ENCODE assay signal across 29 mouse cellular contexts in genomic region chr2:103462746-103463145, GRCm38 (mm10). TPM values are rescaled to one million over a fixed set of nuclear protein-coding genes. Genes with fewer than 3 reads are reported as not detected.
DNase-seq lines count a peak whose midpoint lies in the region; ATAC-seq and TF ChIP-seq lines count a peak whose summit lies in the region.
"Had no signal": no experiment of that assay in that cellular context is flagged by ENCODE, and none has a peak within 500 bp of the region (broad histone marks: within the 10 kb centered on the region; RNA-seq: fewer than 3 reads in every experiment).

No protein-coding gene starts in this region.

- no peaks in the 10 kb centered on the region for H3K9me3 ChIP-seq in embryonic facial prominence, embryonic 12.5 days
- H3K9me3 ChIP-seq in embryonic facial prominence, embryonic 10.5 days, result no peaks in the 10 kb centered on the region
- H3K9me3 ChIP-seq in liver, postnatal 0 days (ENCODE audit: low read length), result no peaks in the 10 kb centered on the region
- no peaks in the 10 kb centered on the region for H3K9me3 ChIP-seq in liver, embryonic 12.5 days (replicated peaks)
- H3K9me3 ChIP-seq: embryonic facial prominence, embryonic 13.5 days; embryonic facial prominence, embryonic 15.5 days; forebrain, embryonic 10.5 days; forebrain, embryonic 12.5 days; forebrain, embryonic 15.5 days; G1E had no signal

- H3K4me2 ChIP-seq in embryonic facial prominence, embryonic 12.5 days (replicated peaks), result no peak overlapping the region
- H3K4me2 ChIP-seq in liver, postnatal 0 days (ENCODE audit: low read depth, low read length), result no peak overlapping the region
- H3K4me2 ChIP-seq in liver, embryonic 12.5 days, result no peak overlapping the region
- H3K4me2 ChIP-seq: embryonic facial prominence, embryonic 15.5 days; forebrain, embryonic 12.5 days; forebrain, embryonic 15.5 days had no signal

- H3K4me3 ChIP-seq in embryonic facial prominence, embryonic 12.5 days, result no peak overlapping the region
- no peak overlapping the region for H3K4me3 ChIP-seq in embryonic facial prominence, embryonic 10.5 days
- H3K4me3 ChIP-seq in liver, postnatal 0 days (ENCODE audit: low read depth, low read length), result no peak overlapping the region
- no peak overlapping the region for H3K4me3 ChIP-seq in liver, embryonic 12.5 days
- H3K4me3 ChIP-seq: embryonic facial prominence, embryonic 13.5 days; embryonic facial prominence, embryonic 15.5 days; erythroblast, embryonic 14.5 days; forebrain, embryonic 10.5 days; forebrain, embryonic 12.5 days; forebrain, embryonic 15.5 days had no signal

- H3K4me1 ChIP-seq in embryonic facial prominence, embryonic 12.5 days, result peaks cover 15% of the 10 kb centered on the region
- H3K4me1 ChIP-seq in embryonic facial prominence, embryonic 10.5 days, result peaks cover 16% of the 10 kb centered on the region
- no peaks in the 10 kb centered on the region; the same call in none of the 2 replicates for H3K4me1 ChIP-seq in liver, postnatal 0 days (ENCODE audit: insufficient read depth)
- peaks cover 23% of the 10 kb centered on the region for H3K4me1 ChIP-seq in liver, embryonic 12.5 days
- H3K4me1 ChIP-seq: forebrain, embryonic 12.5 days had no signal

- H3K9ac ChIP-seq in embryonic facial prominence, embryonic 12.5 days, result no peak overlapping the region
- no peak overlapping the region for H3K9ac ChIP-seq in liver, postnatal 0 days (replicated peaks)
- H3K9ac ChIP-seq in liver, embryonic 12.5 days, result no peak overlapping the region
- H3K9ac ChIP-seq: embryonic facial prominence, embryonic 13.5 days; embryonic facial prominence, embryonic 15.5 days; forebrain, embryonic 12.5 days; forebrain, embryonic 15.5 days; forebrain, postnatal 0 days had no signal

- TF ChIP-seq CTCF in liver, postnatal 0 days (IDR thresholded peaks at IDR 0.05; ENCODE audit: low read depth), result no peak

- peaks cover 55% of the 10 kb centered on the region for H3K36me3 ChIP-seq in embryonic facial prominence, embryonic 12.5 days
- peaks cover 87% of the 10 kb centered on the region for H3K36me3 ChIP-seq in embryonic facial prominence, embryonic 10.5 days (replicated peaks)
- H3K36me3 ChIP-seq in liver, postnatal 0 days (replicated peaks; ENCODE audit: insufficient read depth, low read length), result peaks cover 96% of the 10 kb centered on the region
- H3K36me3 ChIP-seq in liver, embryonic 12.5 days, result peaks cover 99% of the 10 kb centered on the region

- WGBS in embryonic facial prominence, embryonic 12.5 days, result 91% methylated on average over 5 of the region's 5 CpGs
- 96% methylated on average over 5 of the region's 5 CpGs for WGBS in embryonic facial prominence, embryonic 10.5 days
- WGBS in liver, postnatal 0 days (ENCODE audit: insufficient replicate concordance), result 83% methylated on average over 5 of the region's 5 CpGs
- WGBS in liver, embryonic 12.5 days (ENCODE audit: insufficient replicate concordance), result 93% methylated on average over 5 of the region's 5 CpGs

- no peak for ATAC-seq in embryonic facial prominence, embryonic 12.5 days (ENCODE audit: insufficient number of reproducible peaks, insufficient read depth, low FRiP score, low TSS enrichment)
- no peak for ATAC-seq in liver, postnatal 0 days
- ATAC-seq in liver, embryonic 12.5 days, result no peak
- ATAC-seq: CD4-positive, CD25-positive, alpha-beta regulatory T cell, adult 4 months; forebrain, embryonic 15.5 days; forebrain, postnatal 0 days; Patski had no signal

- H3K27ac ChIP-seq in embryonic facial prominence, embryonic 12.5 days, result 0 out of 2 replicates have a peak overlapping the region, but pooled peaks have one; percentile 88
- no peak overlapping the region for H3K27ac ChIP-seq in embryonic facial prominence, embryonic 10.5 days (replicated peaks)
- peak overlapping the region; percentile 22; the same call in 1 of the 2 replicates for H3K27ac ChIP-seq in liver, postnatal 0 days (ENCODE audit: low read depth)
- no peak overlapping the region for H3K27ac ChIP-seq in liver, embryonic 12.5 days
- H3K27ac ChIP-seq: forebrain, embryonic 15.5 days had no signal

- TF ChIP-seq EP300 in liver, postnatal 0 days (IDR thresholded peaks at IDR 0.05; ENCODE audit: low read depth), result no peak

- DNase-seq in embryonic facial prominence, embryonic 10.5 days (ENCODE audit: low spot score), result no peak
- DNase-seq in kidney, adult 9 months, result peak; percentile 34
- no peak for DNase-seq in kidney, adult 11 months
- no peak for DNase-seq in liver, postnatal 0 days
- DNase-seq in T-cell, adult 2 months (ENCODE audit: low spot score), result no peak
- DNase-seq: adrenal gland, adult 2 months; adrenal gland, postnatal 10 days; adrenal gland, postnatal 25 days; B cell, adult 2 months; cerebellum, adult 11 months; cerebellum, adult 18-20 months; cerebellum, adult 8-10 months; cerebellum, adult 9-11 months; cerebellum, postnatal 14 days; cerebellum, postnatal 36 days; embryo, embryonic 11 days; forebrain, postnatal 0 days had no signal

- H3K27me3 ChIP-seq in embryonic facial prominence, embryonic 12.5 days, result no peaks in the 10 kb centered on the region
- H3K27me3 ChIP-seq in embryonic facial prominence, embryonic 10.5 days (replicated peaks; ENCODE audit: low read depth, poor library complexity, severe bottlenecking), result no peaks in the 10 kb centered on the region
- H3K27me3 ChIP-seq in liver, postnatal 0 days (ENCODE audit: insufficient read depth, low read length), result no peaks in the 10 kb centered on the region
- H3K27me3 ChIP-seq in liver, embryonic 12.5 days (replicated peaks), result no peaks in the 10 kb centered on the region
- H3K27me3 ChIP-seq: CH12.LX; embryonic facial prominence, embryonic 13.5 days; embryonic facial prominence, embryonic 15.5 days; forebrain, embryonic 12.5 days; forebrain, embryonic 15.5 days; Patski had no signal

RNA-seq across cellular contexts. Expression of gene Cat, which starts 22.2 kb away (rescaled TPM):
- polyA plus RNA-seq in embryonic facial prominence, embryonic 12.5 days (2016; fragmentation: Nextera tagmentation; extraction: Ambion mirVana), result 82.4 and 85.3 TPM in 2 replicates
- polyA plus RNA-seq in embryonic facial prominence, embryonic 10.5 days (2016; fragmentation: Nextera tagmentation; extraction: Ambion mirVana), result 84.9 and 85.6 TPM in 2 replicates
- polyA plus RNA-seq in liver, postnatal 0 days (2015; fragmentation: Nextera tagmentation; extraction: Ambion mirVana), result 245 and 267 TPM in 2 replicates
- polyA plus RNA-seq in liver, embryonic 12.5 days (2016; fragmentation: Nextera tagmentation; extraction: Ambion mirVana), result 127 and 138 TPM in 2 replicates

RNA-seq across cellular contexts. Expression of gene Elf5, which starts 51.3 kb away (rescaled TPM):
- 0.75 and 0.90 TPM in 2 replicates for polyA plus RNA-seq in embryonic facial prominence, embryonic 12.5 days (2016; fragmentation: Nextera tagmentation; extraction: Ambion mirVana)
- 0.08 and 0.24 TPM in 2 replicates for polyA plus RNA-seq in embryonic facial prominence, embryonic 10.5 days (2016; fragmentation: Nextera tagmentation; extraction: Ambion mirVana)
- polyA plus RNA-seq in liver, postnatal 0 days (2015; fragmentation: Nextera tagmentation; extraction: Ambion mirVana), result not detected in 2 replicates
- 0.06 TPM in 1 of 2 replicates, not detected in the other for polyA plus RNA-seq in liver, embryonic 12.5 days (2016; fragmentation: Nextera tagmentation; extraction: Ambion mirVana)
- polyA plus RNA-seq: adrenal gland, adult 2 months; CD4-positive, CD25-positive, alpha-beta regulatory T cell, adult 4 months; erythroblast, embryonic 14.5 days; forebrain, embryonic 15.5 days; forebrain, postnatal 0 days; G1E; Patski had no signal

Comparison
In these comparisons a context has a peak if more than half of its experiments do, and no peak if none do; other contexts are left out.
1. H3K27ac ChIP-seq: peak in embryonic facial prominence, embryonic 12.5 days (single experiment) and liver, postnatal 0 days (single experiment); none in embryonic facial prominence, embryonic 10.5 days (single experiment) and liver, embryonic 12.5 days (single experiment).